Mouse (Mus musculus) heart, adult 2 months (tissue): ENCODE data around the gene Atp6v0c.

Experiments
- CTCF ChIP-seq: fragments of 200-600 bp; IDR thresholded peaks from 2 replicates; pipeline ENCODE4 v1.8.1; 2022; ENCODE audit warnings: antibody characterized with exemption, mild to moderate bottlenecking, moderate library complexity
- EP300 ChIP-seq: fragments of 200-500 bp; IDR thresholded peaks from 2 replicates; pipeline ENCODE4 v1.6.1; 2011; ENCODE audit warnings: low read depth, low read length, control low read depth; ENCODE audit not compliant: insufficient read depth
- POLR2A ChIP-seq: fragments of 200-500 bp; IDR thresholded peaks from 2 replicates; pipeline ENCODE4 v1.6.1; 2011; ENCODE audit warnings: mild to moderate bottlenecking, low read depth, low read length, control low read depth; ENCODE audit not compliant: insufficient read depth

DNA sequence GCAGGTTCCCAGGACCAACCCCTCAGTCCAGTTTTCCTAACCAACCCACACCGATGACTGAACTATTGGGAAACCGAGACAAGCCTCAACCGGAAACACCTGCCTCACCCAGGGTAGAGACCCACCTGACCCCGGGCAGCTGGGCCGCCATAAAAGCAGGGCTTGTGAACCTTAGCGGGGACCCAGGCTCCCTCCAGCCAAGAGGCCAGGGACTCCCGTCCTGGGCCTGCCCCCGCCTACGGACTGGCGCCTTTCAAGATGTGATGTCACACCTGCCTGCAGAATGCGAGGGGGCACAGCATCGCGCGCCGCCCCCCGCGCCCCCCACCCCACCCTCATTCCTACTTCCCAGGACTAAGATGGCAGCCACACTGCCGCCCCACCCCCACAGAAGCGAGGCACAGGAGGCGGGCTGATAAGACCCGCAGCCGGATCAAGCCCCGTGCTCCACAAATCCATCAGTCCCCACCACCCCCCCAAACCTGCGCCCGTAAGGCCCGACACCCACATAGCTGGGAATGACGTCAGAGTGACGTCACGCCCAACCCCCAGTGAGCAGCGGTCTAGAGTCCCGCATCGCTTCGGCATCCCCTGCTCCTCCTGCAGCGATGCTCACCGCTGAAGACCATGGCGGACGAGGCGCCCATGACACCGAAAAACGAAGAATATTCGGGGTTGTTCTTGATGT, 768 bp downstream of the Atp6v0c start:
- TF ChIP-seq CTCF (no peak), POLR2A (no peak; the same call in 1 of the 2 replicates), EP300 (no peak)
